Mouse (Mus musculus): ENCODE measurements at regions not wholly inside any gene's neighbourhood (a gene's known extent, or its start where the extent isn't known, plus 50 kb on each side); places are given as distances from the start of the nearest gene placed in this dataset.
A peak's percentile ranks its signal among the peaks of the same experiment; 100 is the strongest.

GRCm38 (mm10) chr12:13729901-13730637, 421.8 kb downstream of the Fam84a start:
- WGBS: 71% methylated on average over 2 of the region's 2 CpGs

GRCm38 (mm10) chr12:13728986-13729385, 422.9 kb downstream of the Fam84a start:
- Histone ChIP-seq H3K4me1 (ENCODE audit: control insufficient read depth, insufficient read depth) (no peaks in the 10 kb centered on the region), H3K4me3 (ENCODE audit: low read depth, low read length) (no peak overlapping the region), H3K36me3 (replicated peaks; ENCODE audit: control insufficient read depth, insufficient read depth, low read length) (no peaks in the 10 kb centered on the region), H3K9ac (replicated peaks; ENCODE audit: low read depth, low read length) (no peak overlapping the region), H3K27me3 (ENCODE audit: control insufficient read depth, insufficient read depth, low read length) (no peaks in the 10 kb centered on the region), H3K4me2 (ENCODE audit: low read depth, low read length) (no peak overlapping the region), H3K27ac (ENCODE audit: low read depth) (no peak overlapping the region), H3K9me3 (replicated peaks; ENCODE audit: control insufficient read depth, low read length) (no peaks in the 10 kb centered on the region)
- no peak for DNase-seq (ENCODE audit: low spot score)
- 75% methylated on average over 4 of the region's 4 CpGs for WGBS
- no peak for ATAC-seq (ENCODE audit: insufficient read depth, low read depth)
- no peak for TF ChIP-seq EP300 (IDR thresholded peaks at IDR 0.05; ENCODE audit: low read depth)
- no peak for TF ChIP-seq CTCF (IDR thresholded peaks at IDR 0.05; ENCODE audit: low read depth)

More at GRCm38 (mm10) chr12:13729901-13730637, 421.8 kb downstream of the Fam84a start:
- no peak overlapping the region for H3K9ac ChIP-seq (replicated peaks; ENCODE audit: low read depth, low read length)
- H3K27me3 ChIP-seq (ENCODE audit: control insufficient read depth, insufficient read depth, low read length): no peaks in the 10 kb centered on the region
- DNase-seq (ENCODE audit: low spot score) (no peak), ATAC-seq (ENCODE audit: insufficient read depth, low read depth) (no peak)
- no peak overlapping the region for H3K27ac ChIP-seq (ENCODE audit: low read depth)
- H3K4me1 ChIP-seq (ENCODE audit: control insufficient read depth, insufficient read depth): no peaks in the 10 kb centered on the region
- no peaks in the 10 kb centered on the region for H3K9me3 ChIP-seq (replicated peaks; ENCODE audit: control insufficient read depth, low read length)
- no peaks in the 10 kb centered on the region for H3K36me3 ChIP-seq (replicated peaks; ENCODE audit: control insufficient read depth, insufficient read depth, low read length)
- TF ChIP-seq CTCF (IDR thresholded peaks at IDR 0.05; ENCODE audit: low read depth): no peak
- no peak for TF ChIP-seq EP300 (IDR thresholded peaks at IDR 0.05; ENCODE audit: low read depth)
- H3K4me2 ChIP-seq (ENCODE audit: low read depth, low read length): no peak overlapping the region
- no peak overlapping the region for H3K4me3 ChIP-seq (ENCODE audit: low read depth, low read length)

- Histone ChIP-seq H3K9ac (replicated peaks; ENCODE audit: low read depth, low read length) (no peak overlapping the region), H3K4me1 (ENCODE audit: control insufficient read depth, insufficient read depth) (no peaks in the 10 kb centered on the region), H3K27ac (ENCODE audit: low read depth) (no peak overlapping the region), H3K9me3 (replicated peaks; ENCODE audit: control insufficient read depth, low read length) (no peaks in the 10 kb centered on the region), H3K36me3 (replicated peaks; ENCODE audit: control insufficient read depth, insufficient read depth, low read length) (no peaks in the 10 kb centered on the region), H3K4me3 (ENCODE audit: low read depth, low read length) (no peak overlapping the region), H3K4me2 (ENCODE audit: low read depth, low read length) (no peak overlapping the region), H3K27me3 (ENCODE audit: control insufficient read depth, insufficient read depth, low read length) (no peaks in the 10 kb centered on the region)
- DNase-seq (ENCODE audit: low spot score) (no peak), ATAC-seq (ENCODE audit: insufficient read depth, low read depth) (no peak)
- no peak for TF ChIP-seq CTCF (IDR thresholded peaks at IDR 0.05; ENCODE audit: low read depth)
- no peak for TF ChIP-seq EP300 (IDR thresholded peaks at IDR 0.05; ENCODE audit: low read depth)
- 80% methylated on average over 2 of the region's 2 CpGs for WGBS
These were observed 427.3 kb downstream of the Fam84a start for GRCm38 (mm10) chr12:13724511-13724910.

GRCm38 (mm10) chr12:13709806-13710205, 440.9 kb downstream of the Nbas start:
- Histone ChIP-seq H3K9me3 (replicated peaks; ENCODE audit: control insufficient read depth, low read length) (no peaks in the 10 kb centered on the region), H3K9ac (replicated peaks; ENCODE audit: low read depth, low read length) (no peak overlapping the region), H3K27ac (ENCODE audit: low read depth) (no peak overlapping the region), H3K27me3 (ENCODE audit: control insufficient read depth, insufficient read depth, low read length) (no peaks in the 10 kb centered on the region), H3K4me2 (ENCODE audit: low read depth, low read length) (no peak overlapping the region), H3K4me1 (ENCODE audit: control insufficient read depth, insufficient read depth) (no peaks in the 10 kb centered on the region), H3K4me3 (ENCODE audit: low read depth, low read length) (no peak overlapping the region), H3K36me3 (replicated peaks; ENCODE audit: control insufficient read depth, insufficient read depth, low read length) (no peaks in the 10 kb centered on the region)
- 77% methylated on average over 3 of the region's 3 CpGs for WGBS
- TF ChIP-seq CTCF (IDR thresholded peaks at IDR 0.05; ENCODE audit: low read depth) (no peak), EP300 (IDR thresholded peaks at IDR 0.05; ENCODE audit: low read depth) (no peak)
- ATAC-seq (ENCODE audit: insufficient read depth, low read depth) (no peak), DNase-seq (ENCODE audit: low spot score) (no peak)

- H3K4me3 ChIP-seq (ENCODE audit: low read depth, low read length): no peak overlapping the region
- TF ChIP-seq CTCF (IDR thresholded peaks at IDR 0.05; ENCODE audit: low read depth) (peak; percentile 34), EP300 (IDR thresholded peaks at IDR 0.05; ENCODE audit: low read depth) (no peak)
- no peaks in the 10 kb centered on the region for H3K9me3 ChIP-seq (replicated peaks; ENCODE audit: control insufficient read depth, low read length)
- ATAC-seq (ENCODE audit: insufficient read depth, low read depth): no peak
- H3K36me3 ChIP-seq (replicated peaks; ENCODE audit: control insufficient read depth, insufficient read depth, low read length): no peaks in the 10 kb centered on the region
- H3K27ac ChIP-seq (ENCODE audit: low read depth): no peak overlapping the region
- H3K27me3 ChIP-seq (ENCODE audit: control insufficient read depth, insufficient read depth, low read length): no peaks in the 10 kb centered on the region
- no peak for DNase-seq (ENCODE audit: low spot score)
- no peaks in the 10 kb centered on the region for H3K4me1 ChIP-seq (ENCODE audit: control insufficient read depth, insufficient read depth)
- WGBS: 75% methylated on average over 5 of the region's 5 CpGs
- H3K4me2 ChIP-seq (ENCODE audit: low read depth, low read length): no peak overlapping the region
- no peak overlapping the region for H3K9ac ChIP-seq (replicated peaks; ENCODE audit: low read depth, low read length)
These were observed 438.8 kb downstream of the Nbas start for GRCm38 (mm10) chr12:13707747-13708146.

- Histone ChIP-seq H3K4me2 (ENCODE audit: low read depth, low read length) (no peak overlapping the region), H3K4me3 (ENCODE audit: low read depth, low read length) (no peak overlapping the region), H3K36me3 (replicated peaks; ENCODE audit: control insufficient read depth, insufficient read depth, low read length) (no peaks in the 10 kb centered on the region), H3K9me3 (replicated peaks; ENCODE audit: control insufficient read depth, low read length) (no peaks in the 10 kb centered on the region), H3K27ac (ENCODE audit: low read depth) (no peak overlapping the region), H3K9ac (replicated peaks; ENCODE audit: low read depth, low read length) (no peak overlapping the region), H3K27me3 (ENCODE audit: control insufficient read depth, insufficient read depth, low read length) (no peaks in the 10 kb centered on the region), H3K4me1 (ENCODE audit: control insufficient read depth, insufficient read depth) (no peaks in the 10 kb centered on the region)
- DNase-seq (ENCODE audit: low spot score) (no peak), ATAC-seq (ENCODE audit: insufficient read depth, low read depth) (no peak)
- 75% methylated on average over 4 of the region's 4 CpGs for WGBS
- no peak for TF ChIP-seq CTCF (IDR thresholded peaks at IDR 0.05; ENCODE audit: low read depth)
- TF ChIP-seq EP300 (IDR thresholded peaks at IDR 0.05; ENCODE audit: low read depth): no peak
These were observed 437.6 kb downstream of the Nbas start for GRCm38 (mm10) chr12:13706510-13706909.

All from heart, postnatal 0 days (tissue).